Mouse (Mus musculus) lung, adult 2 months (tissue): ENCODE measurements at regions not wholly inside any gene's neighbourhood (a gene's known extent, or its start where the extent isn't known, plus 50 kb on each side); places are given as distances from the start of the nearest gene placed in this dataset.
"Not testable (repeated sequence)": the region's sequence is repeated elsewhere in the genome, so short reads cannot be mapped to it uniquely, and the experiment has no call there.

Source experiments
- DNase-seq: peaks from one replicate; pipeline ENCODE4 v3.0.0; 2022
- H3K4me1 ChIP-seq: fragments of 200-500 bp; 2 replicates; pipeline ENCODE4 v1.6.1; 2011; ENCODE audit warnings: low read length; ENCODE audit not compliant: control insufficient read depth, insufficient read depth
- H3K4me3 ChIP-seq: fragments of 200-500 bp; replicated peaks from 2 replicates; pipeline ENCODE3; 2011; ENCODE audit warnings: low read depth, mild to moderate bottlenecking, control low read depth, low read length; ENCODE audit errors: extremely low read depth
- CTCF ChIP-seq: fragments of 200-500 bp; IDR thresholded peaks from 2 replicates; pipeline ENCODE4 v1.5.1; 2011; ENCODE audit warnings: mild to moderate bottlenecking, low read length, control low read depth; ENCODE audit not compliant: insufficient read depth
- POLR2A ChIP-seq: fragments of 200-500 bp; IDR thresholded peaks from 2 replicates; pipeline ENCODE4 v1.6.1; 2011; ENCODE audit warnings: low read depth, mild to moderate bottlenecking, control low read depth, low read length, borderline replicate concordance; ENCODE audit errors: extremely low read depth
- WGBS: fragments of 180-500 bp; shearing (Covaris S2); methylation state at CpG from one replicate; pipeline ENCODE4 v1.1.7; 2018; 5-methylcytosine and 5-hydroxymethylcytosine counted together

DNA sequence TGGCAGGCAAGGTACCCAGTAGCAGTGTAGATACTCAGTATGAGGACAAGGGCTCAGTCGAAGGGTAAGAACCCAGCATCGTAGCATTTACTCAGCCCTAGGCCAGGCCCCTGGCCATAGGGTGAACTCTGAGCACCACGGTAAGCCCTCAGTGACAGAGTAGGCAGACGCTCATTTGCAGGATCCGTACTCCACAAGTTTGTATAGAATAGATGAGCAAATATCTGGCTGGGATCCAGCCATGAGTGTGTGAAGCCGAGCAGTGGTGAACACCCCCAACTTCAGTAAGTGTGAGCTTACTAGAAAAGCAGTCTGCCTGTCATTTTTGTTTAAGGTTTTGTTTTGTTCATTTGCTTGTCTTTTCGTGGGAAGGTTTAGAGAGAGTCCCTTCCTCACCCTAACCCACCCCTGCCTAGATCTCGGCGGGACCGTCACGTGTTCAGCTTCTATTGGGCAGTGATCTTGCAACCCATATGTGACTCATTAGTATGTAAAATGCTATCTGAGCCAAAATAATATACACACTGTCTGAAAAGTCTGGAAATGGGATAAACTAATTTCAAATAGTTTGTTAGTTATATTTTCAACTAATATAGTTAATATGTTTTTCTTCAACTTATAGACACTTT lies 76.3 kb downstream of the Gm5447 start:
- DNase-seq = no peak
- no peak for TF ChIP-seq CTCF
- no peak for TF ChIP-seq POLR2A
- no peak overlapping the region for H3K4me3 ChIP-seq
- WGBS = 62% methylated on average over 11 of the region's 11 CpGs
- H3K4me1 ChIP-seq = peaks cover 3% of the 10 kb centered on the region; the same call in 1 of the 2 replicates

GRCm38 (mm10) chr13:31051586-31051985 lies 77.6 kb downstream of the Gm5447 start:
- not testable (repeated sequence) for DNase-seq, H3K4me3 ChIP-seq, H3K4me1 ChIP-seq
- WGBS = 61% methylated on average over 2 of the region's 6 CpGs

- Histone ChIP-seq H3K4me1 (peaks cover 3% of the 10 kb centered on the region; the same call in 1 of the 2 replicates), H3K4me3 (no peak overlapping the region)
- WGBS = 71% methylated on average over 8 of the region's 8 CpGs
- no peak for DNase-seq
- no peak for TF ChIP-seq CTCF
- no peak for TF ChIP-seq POLR2A
Observed at GRCm38 (mm10) chr13:31054356-31054755, 80.4 kb downstream of the Gm5447 start.

- H3K4me1 ChIP-seq = peaks cover 3% of the 10 kb centered on the region; the same call in 1 of the 2 replicates
- DNase-seq = peak; percentile 37
- 37% methylated on average over 5 of the region's 5 CpGs for WGBS
- TF ChIP-seq POLR2A = no peak
- no peak for TF ChIP-seq CTCF
- no peak overlapping the region for H3K4me3 ChIP-seq
Observed at GRCm38 (mm10) chr13:31055376-31056083, 81.5 kb downstream of the Gm5447 start.

DNA sequence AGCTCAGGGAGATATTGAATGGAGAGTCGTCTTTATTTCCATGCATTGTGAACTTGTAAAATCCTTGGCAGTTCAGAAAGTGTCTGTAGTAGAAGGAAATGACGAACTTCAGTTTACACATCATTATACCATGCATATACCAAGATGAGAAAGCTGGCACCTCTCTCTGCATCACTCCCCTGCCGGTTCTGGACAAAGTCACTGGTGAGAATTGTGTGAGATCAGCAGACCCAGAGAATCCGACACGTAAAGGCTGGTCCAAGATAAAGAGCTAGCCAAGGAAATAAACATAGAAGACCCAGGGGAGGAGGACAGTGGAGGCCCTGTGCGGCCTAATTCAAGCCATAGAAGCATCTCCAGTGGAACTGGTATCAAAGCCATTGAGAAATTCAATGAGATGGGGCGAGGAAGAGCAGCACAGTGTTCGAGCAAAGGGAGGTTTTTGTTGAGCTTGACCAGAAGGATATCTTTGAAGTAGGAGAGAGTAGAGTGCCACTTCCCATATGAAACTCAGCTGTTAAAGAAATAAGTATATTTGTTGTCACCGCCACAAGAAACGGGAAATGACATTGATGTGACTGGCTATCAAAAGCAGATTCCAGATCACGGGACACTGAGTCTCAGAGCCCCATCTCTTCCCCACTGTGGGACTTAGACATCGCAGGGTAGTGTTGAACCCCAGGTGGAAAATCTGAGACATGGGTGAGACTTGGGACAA lies 82.3 kb downstream of the Gm5447 start:
- Histone ChIP-seq H3K4me3 (no peak overlapping the region), H3K4me1 (peaks cover 3% of the 10 kb centered on the region; the same call in 1 of the 2 replicates)
- DNase-seq = no peak
- TF ChIP-seq POLR2A = no peak
- no peak for TF ChIP-seq CTCF
- WGBS = 64% methylated on average over 12 of the region's 12 CpGs

GRCm38 (mm10) chr13:31060916-31061431 lies 87.0 kb downstream of the Gm5447 start:
- Histone ChIP-seq H3K4me3 (no peak overlapping the region), H3K4me1 (no peaks in the 10 kb centered on the region)
- TF ChIP-seq POLR2A = no peak
- no peak for TF ChIP-seq CTCF
- 55% methylated on average over 6 of the region's 6 CpGs for WGBS
- DNase-seq = no peak

DNA sequence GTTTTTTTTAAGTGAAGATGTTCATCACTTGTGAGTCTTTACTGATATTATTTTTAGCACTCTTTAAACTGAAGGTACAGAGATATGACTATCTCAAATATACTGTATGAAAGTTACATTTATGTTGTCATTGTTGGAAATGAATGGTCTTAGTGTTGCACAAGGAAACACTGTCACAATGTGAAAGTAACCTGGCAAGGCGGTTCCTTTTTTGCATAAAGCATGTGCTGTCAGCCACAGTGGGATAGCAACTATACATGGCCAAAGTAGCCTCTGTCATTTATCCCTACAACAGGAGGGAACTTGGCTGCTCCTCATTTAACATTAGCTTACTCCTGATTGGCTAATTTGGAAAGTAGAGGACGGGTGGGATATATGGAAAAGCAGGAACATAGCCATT lies 94.3 kb downstream of the Gm5447 start:
- no peak for DNase-seq
- 68% methylated on average over 2 of the region's 2 CpGs for WGBS
- TF ChIP-seq CTCF (no peak), POLR2A (no peak)
- Histone ChIP-seq H3K4me3 (no peak overlapping the region), H3K4me1 (no peaks in the 10 kb centered on the region)

DNA sequence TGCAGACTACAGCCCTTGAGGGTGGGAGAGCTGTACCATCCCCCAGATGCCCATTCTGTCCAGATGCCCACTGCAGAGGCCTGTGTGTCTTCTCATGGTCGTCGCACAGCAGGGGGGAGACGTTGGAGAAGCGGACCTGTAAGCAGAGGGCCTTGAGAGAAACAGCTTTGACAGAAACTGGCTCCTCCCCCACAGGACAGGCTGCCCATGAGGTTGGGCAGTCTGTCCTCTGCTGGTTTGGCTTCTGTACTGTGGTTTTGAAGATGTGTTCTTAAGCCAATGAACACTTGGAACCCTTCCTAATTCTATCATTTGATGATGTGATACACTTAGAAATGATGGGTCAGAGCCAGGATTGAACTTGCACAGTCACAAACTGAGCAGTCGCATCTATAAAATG lies 102.5 kb downstream of the Gm5447 start:
- no peaks in the 10 kb centered on the region for H3K4me1 ChIP-seq
- H3K4me3 ChIP-seq = peak overlapping the region; percentile 5
- TF ChIP-seq CTCF = no peak
- 0 out of 2 replicates have a peak, but pooled peaks have one; percentile 6 for TF ChIP-seq POLR2A
- WGBS = 42% methylated on average over 5 of the region's 5 CpGs
- DNase-seq = no peak

DNA sequence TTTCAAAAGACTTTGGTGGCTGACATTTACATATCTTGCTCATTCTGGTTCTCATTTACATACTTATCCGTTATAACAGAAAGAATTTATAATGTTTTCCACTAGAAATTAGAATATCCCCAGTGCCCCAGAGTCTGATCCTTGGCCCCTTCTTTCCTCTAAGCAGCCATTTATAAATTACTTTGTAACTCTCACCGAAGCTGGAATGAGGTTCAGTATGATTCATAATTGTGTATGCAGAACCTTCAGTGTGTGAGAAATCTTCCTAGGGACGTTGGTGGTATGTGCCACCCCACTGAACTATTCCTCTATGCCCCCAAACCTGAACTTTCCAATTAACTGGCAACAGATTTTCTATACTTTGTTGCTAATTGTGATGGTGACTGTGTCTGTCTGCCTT lies 104.7 kb downstream of the Gm5447 start:
- 65% methylated on average over 3 of the region's 3 CpGs for WGBS
- no peak for TF ChIP-seq CTCF
- no peak for TF ChIP-seq POLR2A
- H3K4me3 ChIP-seq = no peak overlapping the region
- DNase-seq = no peak
- H3K4me1 ChIP-seq = no peaks in the 10 kb centered on the region

DNA sequence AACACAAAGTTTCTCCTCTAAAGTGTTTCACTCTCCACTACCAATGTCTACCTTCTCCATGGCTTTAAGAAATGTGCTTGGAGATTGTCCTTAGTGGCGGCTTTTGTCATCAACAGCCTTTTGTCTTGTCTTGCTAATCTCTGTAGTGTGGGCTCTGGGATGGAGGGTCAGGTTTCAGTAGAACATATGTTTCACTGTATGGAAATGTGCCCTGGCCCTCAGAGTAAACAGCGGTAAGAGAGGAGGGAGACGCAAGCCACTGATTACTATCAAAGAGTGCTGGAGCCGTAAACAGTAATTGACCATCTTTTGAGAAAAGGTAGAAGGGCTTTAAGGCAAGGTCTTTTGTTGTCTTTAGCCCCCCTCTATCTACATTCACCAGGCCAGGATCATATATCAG lies 106.2 kb downstream of the Gm5447 start:
- no peak for DNase-seq
- no peak overlapping the region for H3K4me3 ChIP-seq
- TF ChIP-seq CTCF (no peak), POLR2A (no peak)
- WGBS = 42% methylated on average over 4 of the region's 4 CpGs
- H3K4me1 ChIP-seq = no peaks in the 10 kb centered on the region
